Mouse (Mus musculus) lung, adult 2 months (tissue): ENCODE data around the gene Tril.

Experiments used
- CTCF ChIP-seq: fragments of 200-500 bp; IDR thresholded peaks from 2 replicates; pipeline ENCODE4 v1.5.1; 2011; ENCODE audit warnings: mild to moderate bottlenecking, low read length, control low read depth; ENCODE audit not compliant: insufficient read depth
- POLR2A ChIP-seq: fragments of 200-500 bp; IDR thresholded peaks from 2 replicates; pipeline ENCODE4 v1.6.1; 2011; ENCODE audit warnings: low read depth, mild to moderate bottlenecking, control low read depth, low read length, borderline replicate concordance; ENCODE audit errors: extremely low read depth

DNA sequence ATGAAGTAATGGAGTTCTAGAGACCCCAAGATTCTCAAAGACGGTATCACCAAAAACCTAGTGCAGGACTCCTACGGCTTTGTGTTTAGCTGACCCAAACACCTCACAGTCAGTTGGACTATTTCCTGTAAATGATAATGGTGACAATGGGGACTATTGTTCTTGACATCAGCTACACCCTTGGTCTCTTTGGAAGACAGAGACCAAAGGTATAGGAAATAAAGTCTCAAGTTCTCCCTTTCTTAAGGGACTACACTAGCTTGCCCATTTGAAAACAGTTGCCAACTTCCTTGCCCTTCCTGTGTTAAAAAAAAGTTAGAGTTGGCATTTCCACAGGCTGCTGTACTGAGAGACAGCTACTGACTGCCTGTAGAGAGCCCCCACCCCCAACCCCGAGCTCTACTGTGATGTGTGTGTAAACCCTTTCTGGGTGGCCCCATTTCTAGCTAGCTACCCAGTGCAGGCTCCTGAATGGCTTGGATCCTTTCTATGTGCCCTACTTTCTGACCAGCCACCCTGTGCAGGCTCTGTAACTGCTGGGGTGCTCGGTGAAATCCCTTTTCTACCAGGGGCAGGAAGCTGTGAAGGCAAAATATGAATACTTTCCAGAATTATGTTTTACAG, 19.2 kb downstream of the Tril start:
- no peak for TF ChIP-seq CTCF
- no peak for TF ChIP-seq POLR2A
